Mouse (Mus musculus) adrenal gland, postnatal 25 days (tissue): ENCODE measurements at regions not wholly inside any gene's neighbourhood (a gene's known extent, or its start where the extent isn't known, plus 50 kb on each side); places are given as distances from the start of the nearest gene placed in this dataset.

ENCODE experiments used
- DNase-seq: peaks from one replicate; pipeline ENCODE4 v3.0.0; 2021; ENCODE audit warnings: mixed read lengths

- no peak for DNase-seq
These were observed 66.5 kb downstream of the Nmur2 start for GRCm38 (mm10) chr11:55974224-55974875.

GRCm38 (mm10) chr11:55966580-55966979, 74.2 kb downstream of the Nmur2 start:
- no peak for DNase-seq

DNA sequence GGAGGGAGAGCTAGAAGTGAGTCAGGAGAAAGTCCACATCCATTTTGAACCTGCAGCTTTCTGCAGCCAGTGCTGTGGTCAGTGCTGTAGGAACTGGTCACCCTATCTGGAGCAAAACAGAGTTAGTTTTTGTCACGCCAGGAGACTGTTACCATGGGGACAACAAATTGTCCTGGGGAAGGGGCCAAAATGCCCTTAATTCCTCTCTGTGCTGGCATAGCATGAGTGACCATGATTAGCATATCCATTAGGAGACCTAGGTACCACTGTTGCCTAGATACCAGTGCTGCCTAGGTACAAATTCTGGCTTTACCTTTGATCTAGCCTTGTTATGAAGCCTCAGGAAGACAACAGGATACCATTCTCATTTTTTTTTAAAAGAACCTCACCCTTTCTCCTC, 82.4 kb downstream of the Nmur2 start:
- DNase-seq = no peak

- DNase-seq = no peak
These were observed 83.5 kb downstream of the Nmur2 start for GRCm38 (mm10) chr11:55957355-55957754.

DNA sequence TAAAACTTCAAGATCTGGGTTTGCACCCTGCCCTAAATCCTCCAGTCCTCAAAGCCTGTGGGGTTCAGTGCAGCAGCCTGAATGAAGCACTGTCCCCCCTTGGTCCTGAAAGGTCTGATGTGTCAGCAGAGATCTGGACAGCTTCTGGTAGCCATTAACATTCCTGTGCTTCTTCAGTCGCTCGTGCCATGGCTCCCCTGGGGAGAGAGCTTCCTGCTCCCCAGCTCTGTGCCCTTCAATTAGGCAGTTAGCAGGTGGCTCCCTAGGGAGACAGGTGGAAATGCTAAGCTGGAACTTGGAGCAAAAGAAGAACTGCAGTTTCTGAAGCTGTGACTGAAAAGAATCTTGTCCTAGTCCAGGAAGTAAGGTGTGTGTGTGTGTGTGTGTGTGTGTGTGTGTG, 87.1 kb downstream of the Nmur2 start:
- no peak for DNase-seq

DNA sequence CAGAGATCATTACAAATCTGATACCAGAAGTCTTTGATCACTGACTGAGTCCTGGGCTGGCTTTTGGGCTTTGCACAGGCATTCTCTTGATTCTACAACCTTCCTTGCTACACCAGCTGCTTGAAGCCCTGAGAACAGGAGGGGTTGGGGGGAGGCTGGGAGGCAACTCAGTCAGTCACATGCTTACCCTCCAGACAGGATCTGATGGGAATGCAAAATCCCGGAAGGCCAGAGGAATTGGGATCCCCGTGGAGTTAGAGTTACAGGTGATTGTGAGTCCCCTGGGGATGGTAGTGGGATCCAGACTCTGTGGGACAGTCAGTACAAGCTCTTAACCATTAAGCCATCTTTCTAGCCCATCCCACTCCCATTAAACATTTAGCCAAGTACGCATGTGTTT, 91.2 kb downstream of the Nmur2 start:
- no peak for DNase-seq

- DNase-seq = peak; percentile 32
These were observed 94.1 kb downstream of the Nmur2 start for GRCm38 (mm10) chr11:55946629-55947240.

DNA sequence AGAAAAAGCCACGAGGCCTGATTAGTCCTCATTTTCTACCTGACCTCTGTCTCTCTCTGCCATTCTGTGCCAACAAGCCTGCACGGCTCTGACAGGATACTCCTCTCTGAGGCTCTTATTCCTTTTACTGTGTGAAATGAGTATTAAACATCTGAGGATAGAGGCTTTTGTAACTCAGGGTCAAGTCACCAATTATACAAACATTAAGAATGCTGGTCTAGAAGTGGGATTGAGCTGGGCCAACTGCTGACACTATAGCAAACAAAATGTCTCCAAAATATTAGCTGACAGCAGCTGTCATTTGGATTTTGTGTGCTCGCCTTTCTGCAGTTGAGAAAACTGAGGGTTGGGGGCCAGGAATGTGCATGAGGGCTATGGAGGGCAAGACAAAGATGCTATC, 94.8 kb downstream of the Nmur2 start:
- DNase-seq = no peak

GRCm38 (mm10) chr11:55939983-55940382, 100.8 kb downstream of the Nmur2 start:
- DNase-seq = no peak

GRCm38 (mm10) chr11:55926366-55926765, 114.4 kb downstream of the Nmur2 start:
- DNase-seq = no peak

GRCm38 (mm10) chr11:55919066-55919465, 121.7 kb downstream of the Nmur2 start:
- DNase-seq = no peak

DNA sequence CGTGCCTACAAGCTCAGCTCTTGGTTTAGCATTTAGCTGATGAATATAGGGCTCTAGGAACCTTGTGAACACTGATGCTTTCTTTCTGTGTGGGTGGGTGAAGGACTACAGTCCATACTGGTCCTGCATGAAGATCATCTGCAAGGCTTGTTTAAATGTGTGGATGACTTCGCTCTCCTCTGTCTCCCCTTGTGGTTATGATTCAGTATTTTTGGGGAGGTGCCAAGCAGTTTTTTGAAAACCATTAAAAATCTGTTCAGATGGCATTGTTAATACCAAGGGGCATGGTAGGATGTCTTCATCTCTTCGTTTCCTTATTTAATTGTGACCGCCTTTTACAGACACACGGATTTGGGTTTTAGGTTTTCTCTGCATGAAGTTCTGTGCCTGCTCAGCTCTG, 122.4 kb downstream of the Nmur2 start:
- no peak for DNase-seq

DNA sequence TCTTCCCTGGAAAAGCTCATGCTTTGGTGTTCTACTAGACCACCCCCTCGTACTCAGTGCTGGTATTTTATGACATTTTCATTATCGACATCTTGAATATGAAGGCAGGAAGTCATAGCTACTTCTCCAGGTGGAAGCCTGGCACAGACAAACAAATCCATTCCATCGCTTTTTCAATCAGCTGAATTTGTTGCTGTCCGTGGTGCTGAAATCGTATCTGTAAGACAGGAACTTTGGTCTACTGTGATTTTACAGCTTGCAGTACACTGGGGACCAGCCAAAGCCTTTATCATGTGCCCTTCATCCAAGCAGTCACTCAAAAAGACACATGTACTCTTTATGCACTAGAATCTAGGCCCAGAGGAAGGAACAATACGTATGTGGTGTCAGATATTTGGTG, 143.3 kb downstream of the Nmur2 start:
- DNase-seq = peak; percentile 13

- no peak for DNase-seq
These were observed 150.6 kb downstream of the Nmur2 start for GRCm38 (mm10) chr11:55890161-55890560.

- no peak for DNase-seq
These were observed 162.2 kb downstream of the Nmur2 start for GRCm38 (mm10) chr11:55878631-55879030.

- no peak for DNase-seq
These were observed 173.7 kb downstream of the Nmur2 start for GRCm38 (mm10) chr11:55867141-55867540.

GRCm38 (mm10) chr11:55859230-55859629, 181.6 kb downstream of the Nmur2 start:
- DNase-seq = no peak

DNA sequence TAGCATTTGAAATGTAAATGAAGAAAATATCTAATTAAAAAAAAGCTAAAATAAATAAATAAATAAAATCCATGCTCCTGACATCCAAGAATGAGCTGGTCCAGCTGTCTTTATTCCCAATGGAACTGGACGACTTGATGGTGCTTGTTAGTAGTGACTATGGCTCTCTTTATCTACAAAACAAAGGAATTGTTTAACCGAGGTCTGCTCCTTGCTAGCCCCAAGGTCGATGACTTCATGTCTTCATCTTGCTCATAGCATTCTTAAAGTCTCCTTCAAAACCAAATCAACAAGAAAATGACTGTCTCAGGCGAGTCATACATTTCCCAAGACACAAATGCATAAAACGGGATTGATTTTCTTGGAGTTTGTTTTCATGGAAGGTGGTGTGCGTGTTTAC, 212.5 kb upstream of the Glra1 start:
- DNase-seq = no peak

- DNase-seq = no peak
These were observed 208.6 kb upstream of the Glra1 start for GRCm38 (mm10) chr11:55816566-55816965.

DNA sequence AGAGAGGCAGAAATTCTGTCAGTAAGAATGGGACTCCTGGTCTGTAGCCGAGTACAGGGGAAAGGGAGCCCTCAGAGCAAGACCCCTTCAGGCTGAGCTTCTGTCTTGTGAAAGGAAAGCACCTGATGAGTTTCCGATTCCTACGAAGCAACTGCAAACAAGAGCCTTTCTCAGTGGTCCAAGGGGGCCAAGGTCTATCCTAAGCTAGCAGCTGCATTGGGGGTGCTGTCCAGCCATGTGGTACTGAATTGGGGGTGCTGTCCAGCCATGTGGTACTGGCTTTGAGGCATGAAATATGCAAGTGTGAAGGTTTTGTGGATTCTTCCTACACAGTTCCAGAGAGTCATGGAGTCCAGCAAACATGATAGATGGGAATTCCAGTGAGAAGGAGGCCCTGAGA, 202.7 kb upstream of the Glra1 start:
- no peak for DNase-seq

- DNase-seq = no peak
These were observed 183.3 kb upstream of the Glra1 start for GRCm38 (mm10) chr11:55791195-55791865.

GRCm38 (mm10) chr11:55789638-55790037, 181.6 kb upstream of the Glra1 start:
- no peak for DNase-seq

DNA sequence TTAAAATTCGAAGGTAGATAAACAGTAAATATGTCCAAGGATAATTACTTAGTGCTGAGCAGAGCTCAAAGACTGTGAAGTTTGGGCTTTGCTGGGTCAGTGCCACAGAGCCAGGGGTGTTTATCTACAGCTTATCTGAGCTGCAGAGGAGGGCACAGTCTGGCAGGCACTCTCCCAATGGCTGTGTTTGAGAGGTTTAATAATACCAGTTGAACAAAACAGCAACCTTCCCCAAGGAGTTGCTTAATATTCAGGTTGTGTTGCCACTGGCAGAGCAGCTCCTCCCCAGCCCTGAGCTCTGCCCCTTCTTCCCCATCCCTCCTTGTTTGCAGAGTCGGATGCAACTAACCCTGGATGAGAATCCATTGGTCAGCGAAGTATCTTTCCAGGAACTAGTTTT, 173.0 kb upstream of the Glra1 start:
- no peak for DNase-seq

- no peak for DNase-seq
These were observed 172.0 kb upstream of the Glra1 start for GRCm38 (mm10) chr11:55780011-55780410.
